Comparison of ENCODE assay signal across 22 mouse cellular contexts in the genomic region with DNA sequence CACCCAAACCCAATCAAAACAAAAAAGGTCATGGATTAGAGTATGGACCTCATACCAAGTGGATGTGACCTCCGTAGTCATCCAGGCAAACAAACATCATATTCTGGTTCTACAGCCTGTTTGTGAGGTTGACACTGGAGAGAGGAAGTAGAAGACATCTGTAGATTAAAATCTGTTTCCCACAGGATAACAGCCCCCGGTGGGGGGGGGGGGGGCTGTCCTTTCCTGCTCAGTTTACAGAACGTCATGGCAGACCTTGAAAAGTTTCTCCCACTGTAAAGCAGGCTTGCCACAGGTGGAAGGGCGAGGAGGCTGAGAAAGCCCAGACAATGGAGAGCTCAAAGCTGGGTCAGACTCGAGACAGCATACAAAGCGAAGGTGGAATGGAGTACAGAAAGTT.
DNase-seq lines count a peak whose midpoint lies in the region; ATAC-seq and TF ChIP-seq lines count a peak whose summit lies in the region.
"Had no signal": no experiment of that assay in that cellular context is flagged by ENCODE, and none has a peak within 500 bp of the region (broad histone marks: within the 10 kb centered on the region; RNA-seq: fewer than 3 reads in every experiment).

No protein-coding gene starts in this region.

- 0 out of 2 replicates have a peak overlapping the region, but pooled peaks have one; percentile 28 for H3K27ac ChIP-seq in gastrocnemius, adult 2 months
- peak overlapping the region; percentile 92 for H3K27ac ChIP-seq in kidney, postnatal 0 days
- H3K27ac ChIP-seq in intestine, postnatal 0 days (ENCODE audit: low read depth, low read length), result peak overlapping the region; percentile 95
- no peak overlapping the region for H3K27ac ChIP-seq in liver, postnatal 0 days (ENCODE audit: low read depth)
- H3K27ac ChIP-seq: heart, adult 2 months; limb, embryonic 12.5 days; liver, embryonic 13.5 days; midbrain, embryonic 12.5 days; neural tube, embryonic 12.5 days had no signal

- no peak overlapping the region for H3K4me2 ChIP-seq in kidney, postnatal 0 days (ENCODE audit: low read length)
- H3K4me2 ChIP-seq in intestine, postnatal 0 days (replicated peaks; ENCODE audit: low read depth), result no peak overlapping the region
- no peak overlapping the region for H3K4me2 ChIP-seq in liver, postnatal 0 days (ENCODE audit: low read depth, low read length)
- H3K4me2 ChIP-seq: limb, embryonic 12.5 days; liver, embryonic 13.5 days; midbrain, embryonic 12.5 days; neural tube, embryonic 12.5 days had no signal

- H3K9ac ChIP-seq in kidney, postnatal 0 days (ENCODE audit: low read depth, low read length), result no peak overlapping the region
- no peak overlapping the region for H3K9ac ChIP-seq in intestine, postnatal 0 days (ENCODE audit: low read depth, low read length)
- H3K9ac ChIP-seq in liver, postnatal 0 days (replicated peaks), result no peak overlapping the region
- H3K9ac ChIP-seq: limb, embryonic 12.5 days; liver, embryonic 13.5 days; midbrain, embryonic 12.5 days; neural tube, embryonic 12.5 days had no signal

- no peak for TF ChIP-seq CTCF in gastrocnemius, adult 2 months (IDR thresholded peaks at IDR 0.05)
- no peak for TF ChIP-seq CTCF in kidney, postnatal 0 days (IDR thresholded peaks at IDR 0.05; ENCODE audit: low read depth)
- no peak for TF ChIP-seq CTCF in intestine, postnatal 0 days (IDR thresholded peaks at IDR 0.05; ENCODE audit: low read depth)
- no peak for TF ChIP-seq CTCF in liver, postnatal 0 days (IDR thresholded peaks at IDR 0.05; ENCODE audit: low read depth)

- no peak for ATAC-seq in kidney, postnatal 0 days (replicated peaks; ENCODE audit: low FRiP score, low read depth)
- ATAC-seq in intestine, postnatal 0 days, result no peak
- no peak for ATAC-seq in liver, postnatal 0 days
- ATAC-seq: forebrain, embryonic 14.5 days; inflammation-experienced regulatory T-cells, adult 6 months had no signal

- WGBS in kidney, postnatal 0 days, result 61% methylated on average over 6 of the region's 6 CpGs
- 61% methylated on average over 6 of the region's 6 CpGs for WGBS in intestine, postnatal 0 days
- WGBS in liver, postnatal 0 days (ENCODE audit: insufficient replicate concordance), result 40% methylated on average over 6 of the region's 6 CpGs

- no peak for TF ChIP-seq EP300 in liver, postnatal 0 days (IDR thresholded peaks at IDR 0.05; ENCODE audit: low read depth)

- DNase-seq in gastrocnemius, adult 2 months, result no peak
- no peak for DNase-seq in gastrocnemius, postnatal 36 days
- peak; percentile 46 for DNase-seq in kidney, postnatal 0 days (ENCODE audit: low spot score)
- DNase-seq in kidney, adult 8-10 months, result no peak
- DNase-seq in 416B (ENCODE audit: low read depth) (peak; percentile 59), liver (no peak)
- DNase-seq in liver, postnatal 0 days, result no peak
- DNase-seq: adrenal gland, postnatal 25 days; cerebellum, adult 11-12 months; cerebellum, postnatal 14 days; embryo, embryonic 11 days; gastrocnemius, postnatal 14 days; heart, adult 2 months; liver, embryonic 13.5 days; spleen, adult 18-20 months had no signal

- intact Hi-C loops in gastrocnemius, adult 2 months (cut with DNase I), result no loop called here
- intact Hi-C loops in gastrocnemius, postnatal 36 days (cut with DNase I), result no loop called here

- no peaks in the 10 kb centered on the region for H3K9me3 ChIP-seq in kidney, postnatal 0 days (replicated peaks; ENCODE audit: low read length)
- no peaks in the 10 kb centered on the region for H3K9me3 ChIP-seq in intestine, postnatal 0 days (ENCODE audit: control insufficient read depth)
- H3K9me3 ChIP-seq in liver, postnatal 0 days (ENCODE audit: low read length), result no peaks in the 10 kb centered on the region
- H3K9me3 ChIP-seq: limb, embryonic 12.5 days; liver, embryonic 13.5 days; midbrain, embryonic 12.5 days; neural tube, embryonic 12.5 days had no signal

- H3K27me3 ChIP-seq in kidney, postnatal 0 days (ENCODE audit: insufficient read depth, low read length), result no peaks in the 10 kb centered on the region
- H3K27me3 ChIP-seq in intestine, postnatal 0 days (replicated peaks; ENCODE audit: control insufficient read depth, insufficient read depth, low read length), result no peaks in the 10 kb centered on the region
- no peaks in the 10 kb centered on the region for H3K27me3 ChIP-seq in liver, postnatal 0 days (ENCODE audit: insufficient read depth, low read length)
- H3K27me3 ChIP-seq: CH12.LX; limb, embryonic 12.5 days; liver, embryonic 13.5 days; midbrain, embryonic 12.5 days; neural tube, embryonic 12.5 days had no signal

- no peak overlapping the region for H3K4me3 ChIP-seq in gastrocnemius, adult 2 months
- H3K4me3 ChIP-seq in kidney, postnatal 0 days (replicated peaks; ENCODE audit: low read depth, low read length), result no peak overlapping the region
- no peak overlapping the region for H3K4me3 ChIP-seq in intestine, postnatal 0 days (ENCODE audit: low read depth, low read length)
- no peak overlapping the region for H3K4me3 ChIP-seq in liver, postnatal 0 days (ENCODE audit: low read depth, low read length)
- H3K4me3 ChIP-seq: heart, adult 2 months; limb, embryonic 12.5 days; liver, embryonic 13.5 days; midbrain, embryonic 12.5 days; neural tube, embryonic 12.5 days had no signal

- H3K36me3 ChIP-seq in kidney, postnatal 0 days (ENCODE audit: insufficient read depth, low read length), result no peaks in the 10 kb centered on the region
- no peaks in the 10 kb centered on the region for H3K36me3 ChIP-seq in intestine, postnatal 0 days (ENCODE audit: control insufficient read depth, insufficient read depth)
- no peaks in the 10 kb centered on the region for H3K36me3 ChIP-seq in liver, postnatal 0 days (replicated peaks; ENCODE audit: insufficient read depth, low read length)
- H3K36me3 ChIP-seq: limb, embryonic 12.5 days; liver, embryonic 13.5 days; midbrain, embryonic 12.5 days; neural tube, embryonic 12.5 days had no signal

- peaks cover 32% of the 10 kb centered on the region for H3K4me1 ChIP-seq in kidney, postnatal 0 days (replicated peaks; ENCODE audit: insufficient read depth, low read length)
- peaks cover 7% of the 10 kb centered on the region for H3K4me1 ChIP-seq in intestine, postnatal 0 days (replicated peaks; ENCODE audit: control insufficient read depth, insufficient read depth, low read length)
- peaks cover 24% of the 10 kb centered on the region for H3K4me1 ChIP-seq in liver, postnatal 0 days (ENCODE audit: insufficient read depth)

Comparison
In these comparisons a context has a peak if more than half of its experiments do, and no peak if none do; other contexts are left out.
1. DNase-seq: peak in kidney, postnatal 0 days (single experiment) and 416B (single experiment); none in gastrocnemius, adult 2 months (single experiment), gastrocnemius, postnatal 36 days (0 of 2), kidney, adult 8-10 months (0 of 2), liver, postnatal 0 days (single experiment) and liver (single experiment).